Mouse (Mus musculus) embryo, embryonic 10.5 days (tissue): Measurements from ENCODE around the gene Tmod3.
"Not testable (repeated sequence)": the region's sequence is repeated elsewhere in the genome, so short reads cannot be mapped to it uniquely, and the experiment has no call there.

Source experiments
- DNase-seq: peaks from one replicate; pipeline ENCODE4 v3.0.0-alpha.2; 2015; ENCODE audit warnings: low spot score

The Tmod3 gene

GRCm38 (mm10) chr9:75553719-75554118 lies 5.7 kb downstream of the Tmod3 start:
- DNase-seq, result no peak

- DNase-seq, result no peak
Measured at GRCm38 (mm10) chr9:75551342-75551741, 8.1 kb downstream of the Tmod3 start.

- DNase-seq, result no peak
Measured at GRCm38 (mm10) chr9:75549010-75549409, 10.4 kb downstream of the Tmod3 start.

GRCm38 (mm10) chr9:75546885-75547553 lies 12.4 kb downstream of the Tmod3 start:
- DNase-seq, result no peak

- no peak for DNase-seq
Measured at GRCm38 (mm10) chr9:75545514-75545913, 13.9 kb downstream of the Tmod3 start.

GRCm38 (mm10) chr9:75541497-75541896 lies 18.0 kb downstream of the Tmod3 start:
- peak; percentile 40 for DNase-seq

GRCm38 (mm10) chr9:75536422-75536821 lies 23.0 kb downstream of the Tmod3 start:
- DNase-seq, result no peak

GRCm38 (mm10) chr9:75534431-75534962 lies 25.0 kb downstream of the Tmod3 start:
- DNase-seq, result no peak

GRCm38 (mm10) chr9:75532989-75533388 lies 26.5 kb downstream of the Tmod3 start:
- not testable (repeated sequence) for DNase-seq

GRCm38 (mm10) chr9:75532461-75532860 lies 27.0 kb downstream of the Tmod3 start:
- DNase-seq, result no peak

- DNase-seq, result no peak
Measured at GRCm38 (mm10) chr9:75529358-75529757, 30.1 kb downstream of the Tmod3 start.

- no peak for DNase-seq
Measured at GRCm38 (mm10) chr9:75528096-75528495, 31.4 kb downstream of the Tmod3 start.

- DNase-seq, result no peak
Measured at GRCm38 (mm10) chr9:75527368-75528059, 31.9 kb downstream of the Tmod3 start.

GRCm38 (mm10) chr9:75523646-75524045 lies 35.8 kb downstream of the Tmod3 start:
- no peak for DNase-seq

- DNase-seq, result no peak
Measured at GRCm38 (mm10) chr9:75522217-75522616, 37.2 kb downstream of the Tmod3 start.

GRCm38 (mm10) chr9:75521788-75522187 lies 37.7 kb downstream of the Tmod3 start:
- peak; percentile 76 for DNase-seq

- DNase-seq, result no peak
Measured at GRCm38 (mm10) chr9:75520940-75521339, 38.5 kb downstream of the Tmod3 start.

- peak; percentile 37 for DNase-seq
Measured at GRCm38 (mm10) chr9:75517751-75518150, 41.7 kb downstream of the Tmod3 start.

GRCm38 (mm10) chr9:75515464-75516113 lies 43.9 kb downstream of the Tmod3 start:
- peak; percentile 83 for DNase-seq

GRCm38 (mm10) chr9:75511236-75511939 lies 48.1 kb downstream of the Tmod3 start:
- no peak for DNase-seq

- DNase-seq, result no peak
Measured at GRCm38 (mm10) chr9:75504311-75504710, 55.1 kb downstream of the Tmod3 start.

- DNase-seq, result no peak
Measured at GRCm38 (mm10) chr9:75498571-75498970, 60.9 kb downstream of the Tmod3 start.
